Mouse (Mus musculus) thymus, postnatal 14 days (tissue): ENCODE results near the gene Ebf1.

Source experiments
- DNase-seq: peaks from one replicate; pipeline ENCODE4 v3.0.0; 2021

Ebf1 gene

GRCm38 (mm10) chr11:44792816-44793215 lies 175.7 kb downstream of the Ebf1 start:
- no peak for DNase-seq

GRCm38 (mm10) chr11:44794883-44795282 lies 177.8 kb downstream of the Ebf1 start:
- DNase-seq = no peak

GRCm38 (mm10) chr11:44795767-44796166 lies 178.7 kb downstream of the Ebf1 start:
- DNase-seq = no peak

GRCm38 (mm10) chr11:44798270-44798669 lies 181.2 kb downstream of the Ebf1 start:
- no peak for DNase-seq

- no peak for DNase-seq
These were observed 186.9 kb downstream of the Ebf1 start for GRCm38 (mm10) chr11:44804046-44804445.

GRCm38 (mm10) chr11:44806589-44806988 lies 189.5 kb downstream of the Ebf1 start:
- DNase-seq = no peak

GRCm38 (mm10) chr11:44808855-44809546 lies 191.9 kb downstream of the Ebf1 start:
- no peak for DNase-seq

- DNase-seq = no peak
These were observed 193.9 kb downstream of the Ebf1 start for GRCm38 (mm10) chr11:44811007-44811406.

- DNase-seq = no peak
These were observed 195.2 kb downstream of the Ebf1 start for GRCm38 (mm10) chr11:44812193-44812746.

GRCm38 (mm10) chr11:44813534-44813933 lies 196.4 kb downstream of the Ebf1 start:
- no peak for DNase-seq

GRCm38 (mm10) chr11:44814847-44815246 lies 197.7 kb downstream of the Ebf1 start:
- no peak for DNase-seq

GRCm38 (mm10) chr11:44815991-44816390 lies 198.9 kb downstream of the Ebf1 start:
- DNase-seq = no peak

- no peak for DNase-seq
These were observed 205.2 kb downstream of the Ebf1 start for GRCm38 (mm10) chr11:44822312-44822711.

- no peak for DNase-seq
These were observed 215.3 kb downstream of the Ebf1 start for GRCm38 (mm10) chr11:44832227-44832939.

GRCm38 (mm10) chr11:44832940-44833254 lies 215.8 kb downstream of the Ebf1 start:
- DNase-seq = no peak

- no peak for DNase-seq
These were observed 216.4 kb downstream of the Ebf1 start for GRCm38 (mm10) chr11:44833351-44833996.

- no peak for DNase-seq
These were observed 218.0 kb downstream of the Ebf1 start for GRCm38 (mm10) chr11:44835166-44835565.

GRCm38 (mm10) chr11:44837592-44837991 lies 220.5 kb downstream of the Ebf1 start:
- no peak for DNase-seq

GRCm38 (mm10) chr11:44841127-44842056 lies 224.3 kb downstream of the Ebf1 start:
- DNase-seq = no peak

GRCm38 (mm10) chr11:44851874-44852273 lies 234.8 kb downstream of the Ebf1 start:
- DNase-seq = no peak

GRCm38 (mm10) chr11:44852921-44853320 lies 235.8 kb downstream of the Ebf1 start:
- DNase-seq = no peak

GRCm38 (mm10) chr11:44854496-44854895 lies 237.4 kb downstream of the Ebf1 start:
- no peak for DNase-seq

- no peak for DNase-seq
These were observed 244.0 kb downstream of the Ebf1 start for GRCm38 (mm10) chr11:44861108-44861507.
